Mouse (Mus musculus) liver, embryonic 11.5 days (tissue): ENCODE results near the gene Fam131b. TPM values are rescaled to one million over a fixed set of nuclear protein-coding genes. Genes with fewer than 3 reads are reported as not detected.

Source experiments
- ATAC-seq: fragments of 200-750 bp; cut with Nextera tagmentation; replicated peaks from 2 replicates; pipeline ENCODE4 v1.8.0; 2017; ENCODE audit warnings: moderate number of reproducible peaks, mild to moderate bottlenecking, moderate TSS enrichment, moderate library complexity; ENCODE audit not compliant: low FRiP score
- DNase-seq: peaks from one replicate; pipeline ENCODE4 v3.0.0-alpha.2; 2017; ENCODE audit warnings: low spot score
- H3K27ac ChIP-seq: fragments of 300-500 bp; sonication (generic); 2 replicates; pipeline ENCODE4 v1.5.1; 2014; ENCODE audit warnings: mild to moderate bottlenecking, low read depth, low read length, control low read depth
- H3K27me3 ChIP-seq: fragments of 300-500 bp; sonication (generic); replicated peaks from 2 replicates; pipeline ENCODE4 v1.6.1; 2014; ENCODE audit warnings: low read length, mixed read lengths; ENCODE audit not compliant: control insufficient read depth, insufficient read depth
- H3K36me3 ChIP-seq: fragments of 300-500 bp; sonication (generic); 2 replicates; pipeline ENCODE4 v1.6.1; 2014; ENCODE audit warnings: mild to moderate bottlenecking, low read length, moderate library complexity, mixed read lengths; ENCODE audit not compliant: control insufficient read depth, insufficient read depth
- H3K4me1 ChIP-seq: fragments of 300-500 bp; sonication (generic); replicated peaks from 2 replicates; pipeline ENCODE4 v1.6.1; 2014; ENCODE audit warnings: low read length, mixed read lengths; ENCODE audit not compliant: control insufficient read depth, insufficient read depth
- H3K4me2 ChIP-seq: fragments of 300-500 bp; sonication (generic); 2 replicates; pipeline ENCODE4 v1.6.1; 2014; ENCODE audit warnings: mild to moderate bottlenecking, control low read depth, moderate library complexity
- H3K4me3 ChIP-seq: fragments of 300-500 bp; sonication (generic); 2 replicates; pipeline ENCODE4 v1.5.1; 2014; ENCODE audit warnings: low read depth, low read length, control low read depth
- H3K9ac ChIP-seq: fragments of 300-500 bp; sonication (generic); 2 replicates; pipeline ENCODE4 v1.6.1; 2014; ENCODE audit warnings: low read depth, low read length, control low read depth
- H3K9me3 ChIP-seq: fragments of 300-500 bp; sonication (generic); 2 replicates; pipeline ENCODE4 v1.6.1; 2016; ENCODE audit warnings: low read length, inconsistent platforms, mixed read lengths; ENCODE audit not compliant: control insufficient read depth
- WGBS: fragments of 180-500 bp; shearing (Covaris S2); extraction: QIAGEN DNeasy Blood & Tissue Kit; methylation state at CpG from one replicate; pipeline ENCODE4 v1.1.7; 2014; 5-methylcytosine and 5-hydroxymethylcytosine counted together
- polyA plus RNA-seq: library from polyadenylated mRNA; unstranded; fragments of >200 nt; fragmentation: Nextera tagmentation; extraction: Ambion mirVana; gene quantifications from 2 replicates; pipeline ENCODE4 v1.2.1, GENCODE M21; 2014

Fam131b gene
- polyA plus RNA-seq, 1 experiment from 2014 or later = 0.08 TPM

- H3K9ac ChIP-seq = no peak overlapping the region
- no peak for DNase-seq
- H3K4me2 ChIP-seq = no peak overlapping the region
- H3K4me1 ChIP-seq = no peaks in the 10 kb centered on the region
- WGBS = 83% methylated on average over 6 of the region's 6 CpGs
- H3K27ac ChIP-seq = no peak overlapping the region
- H3K4me3 ChIP-seq = no peak overlapping the region
- H3K27me3 ChIP-seq = no peaks in the 10 kb centered on the region
- H3K36me3 ChIP-seq = no peaks in the 10 kb centered on the region
- no peak; the same call in 1 of the 2 replicates for ATAC-seq
- H3K9me3 ChIP-seq = no peaks in the 10 kb centered on the region
Measured at GRCm38 (mm10) chr6:42293327-42293726, 31.1 kb downstream of the Fam131b start.

GRCm38 (mm10) chr6:42287562-42287961 is 36.9 kb downstream of the Fam131b start:
- Histone ChIP-seq H3K27me3 (no peaks in the 10 kb centered on the region), H3K9me3 (no peaks in the 10 kb centered on the region), H3K4me3 (no peak overlapping the region), H3K9ac (no peak overlapping the region), H3K4me1 (no peaks in the 10 kb centered on the region), H3K27ac (no peak overlapping the region), H3K36me3 (no peaks in the 10 kb centered on the region; the same call in 1 of the 2 replicates), H3K4me2 (no peak overlapping the region)
- no peak for DNase-seq
- no peak for ATAC-seq

GRCm38 (mm10) chr6:42286448-42286847 is 38.0 kb downstream of the Fam131b start, which contains the start of gene Clcn1:
Gene Clcn1 (plus strand): TSS chr6:42286685.
- H3K9me3 ChIP-seq = no peaks in the 10 kb centered on the region
- H3K4me2 ChIP-seq = no peak within 1 kb of the TSS
- H3K36me3 ChIP-seq = peaks cover 9% of the 10 kb centered on the region
- no peak within 1 kb of the TSS for H3K4me3 ChIP-seq
- ATAC-seq (no peak), DNase-seq (no peak)
- H3K27me3 ChIP-seq = no peaks in the 10 kb centered on the region
- 74% methylated on average over 5 of the region's 5 CpGs for WGBS
- H3K9ac ChIP-seq = no peak within 1 kb of the TSS
- no peaks in the 10 kb centered on the region for H3K4me1 ChIP-seq
- no peak within 1 kb of the TSS for H3K27ac ChIP-seq

- H3K4me2 ChIP-seq = no peak overlapping the region
- no peaks in the 10 kb centered on the region for H3K27me3 ChIP-seq
- 59% methylated on average over 5 of the region's 5 CpGs for WGBS
- DNase-seq (peak; percentile 26), ATAC-seq (no peak)
- no peak overlapping the region for H3K4me3 ChIP-seq
- H3K4me1 ChIP-seq = no peaks in the 10 kb centered on the region
- H3K36me3 ChIP-seq = peaks cover 26% of the 10 kb centered on the region
- H3K9ac ChIP-seq = no peak overlapping the region
- no peaks in the 10 kb centered on the region for H3K9me3 ChIP-seq
- no peak overlapping the region for H3K27ac ChIP-seq
Measured at GRCm38 (mm10) chr6:42282865-42283528, 41.4 kb downstream of the Fam131b start.

GRCm38 (mm10) chr6:42276151-42276550 is 48.3 kb downstream of the Fam131b start:
- DNase-seq (no peak), ATAC-seq (no peak)
- Histone ChIP-seq H3K36me3 (peaks cover 46% of the 10 kb centered on the region), H3K4me3 (no peak overlapping the region), H3K4me1 (no peaks in the 10 kb centered on the region), H3K27ac (no peak overlapping the region), H3K27me3 (no peaks in the 10 kb centered on the region), H3K4me2 (no peak overlapping the region), H3K9me3 (no peaks in the 10 kb centered on the region), H3K9ac (no peak overlapping the region)
- WGBS = 86% methylated on average over 2 of the region's 2 CpGs

- Histone ChIP-seq H3K4me1 (0 out of 2 replicates have a peak, but pooled peaks cover 2% of the 10 kb centered on the region), H3K9ac (no peak overlapping the region), H3K4me3 (no peak overlapping the region), H3K4me2 (no peak overlapping the region), H3K9me3 (no peaks in the 10 kb centered on the region), H3K27ac (no peak overlapping the region), H3K36me3 (peaks cover 49% of the 10 kb centered on the region), H3K27me3 (no peaks in the 10 kb centered on the region)
- DNase-seq (no peak), ATAC-seq (no peak)
Measured at GRCm38 (mm10) chr6:42270817-42271216, 53.6 kb downstream of the Fam131b start.

GRCm38 (mm10) chr6:42265391-42266330 is 58.8 kb downstream of the Fam131b start:
- H3K27ac ChIP-seq = peak overlapping the region; percentile 86
- H3K4me2 ChIP-seq = peak overlapping the region; percentile 71
- no peak for DNase-seq
- under 1% methylated on average over 21 of the region's 21 CpGs for WGBS
- peaks cover 10% of the 10 kb centered on the region; the same call in 1 of the 2 replicates for H3K4me1 ChIP-seq
- H3K27me3 ChIP-seq = no peaks in the 10 kb centered on the region
- peaks cover 26% of the 10 kb centered on the region for H3K36me3 ChIP-seq
- H3K9me3 ChIP-seq = no peaks in the 10 kb centered on the region
- H3K9ac ChIP-seq = peak overlapping the region; percentile 95
- peak overlapping the region; percentile 92 for H3K4me3 ChIP-seq
- no peak for ATAC-seq
